Mouse (Mus musculus): ENCODE measurements around the gene Cntf. TPM values are rescaled to one million over a fixed set of nuclear protein-coding genes. Genes with fewer than 3 reads are reported as not detected.

The Cntf gene
- polyA plus RNA-seq (2015; fragmentation: Nextera tagmentation; extraction: Ambion mirVana): 1.0 TPM in 2 replicates

GRCm38 (mm10) chr19:12765308-12765707 is at the start of gene Cntf:
Gene Cntf (minus strand): TSS chr19:12765632.
- Histone ChIP-seq H3K4me3 (ENCODE audit: low read length) (no peak within 1 kb of the TSS), H3K4me1 (ENCODE audit: control insufficient read depth, insufficient read depth, low read length) (no peaks in the 10 kb centered on the region), H3K9me3 (replicated peaks; ENCODE audit: control insufficient read depth, low read length) (no peaks in the 10 kb centered on the region), H3K27me3 (ENCODE audit: control insufficient read depth, insufficient read depth, low read length) (no peaks in the 10 kb centered on the region), H3K9ac (ENCODE audit: low read length) (no peak within 1 kb of the TSS), H3K27ac (ENCODE audit: low read length) (no peak within 1 kb of the TSS), H3K36me3 (ENCODE audit: control insufficient read depth, insufficient read depth) (peaks cover 51% of the 10 kb centered on the region), H3K4me2 (ENCODE audit: low read depth, low read length) (no peak within 1 kb of the TSS)
- ATAC-seq (replicated peaks; ENCODE audit: extremely low read depth, insufficient read depth, low FRiP score): no peak
- 75% methylated on average over 7 of the region's 7 CpGs for WGBS

GRCm38 (mm10) chr19:12813883-12814282 is 48.5 kb upstream of the Cntf start:
- no peak overlapping the region for H3K27ac ChIP-seq (ENCODE audit: low read length)
- no peak overlapping the region for H3K4me3 ChIP-seq (ENCODE audit: low read length)
- ATAC-seq (replicated peaks; ENCODE audit: extremely low read depth, insufficient read depth, low FRiP score): no peak
- H3K9ac ChIP-seq (ENCODE audit: low read length): no peak overlapping the region
- H3K27me3 ChIP-seq (ENCODE audit: control insufficient read depth, insufficient read depth, low read length): no peaks in the 10 kb centered on the region
- WGBS: 76% methylated on average over 1 of the region's 1 CpGs
- H3K9me3 ChIP-seq (replicated peaks; ENCODE audit: control insufficient read depth, low read length): no peaks in the 10 kb centered on the region
- H3K36me3 ChIP-seq (ENCODE audit: control insufficient read depth, insufficient read depth): no peaks in the 10 kb centered on the region
- no peaks in the 10 kb centered on the region for H3K4me1 ChIP-seq (ENCODE audit: control insufficient read depth, insufficient read depth, low read length)
- H3K4me2 ChIP-seq (ENCODE audit: low read depth, low read length): no peak overlapping the region

GRCm38 (mm10) chr19:12812644-12813364 is 47.4 kb upstream of the Cntf start:
- ATAC-seq (replicated peaks; ENCODE audit: extremely low read depth, insufficient read depth, low FRiP score): no peak
- Histone ChIP-seq H3K27me3 (ENCODE audit: control insufficient read depth, insufficient read depth, low read length) (no peaks in the 10 kb centered on the region), H3K9me3 (replicated peaks; ENCODE audit: control insufficient read depth, low read length) (no peaks in the 10 kb centered on the region), H3K4me1 (ENCODE audit: control insufficient read depth, insufficient read depth, low read length) (no peaks in the 10 kb centered on the region), H3K4me3 (ENCODE audit: low read length) (no peak overlapping the region), H3K36me3 (ENCODE audit: control insufficient read depth, insufficient read depth) (no peaks in the 10 kb centered on the region), H3K27ac (ENCODE audit: low read length) (peak overlapping the region; percentile 49; the same call in 1 of the 2 replicates), H3K4me2 (ENCODE audit: low read depth, low read length) (no peak overlapping the region), H3K9ac (ENCODE audit: low read length) (no peak overlapping the region)
- 59% methylated on average over 1 of the region's 1 CpGs for WGBS

GRCm38 (mm10) chr19:12806214-12806613 is 40.8 kb upstream of the Cntf start:
- no peak overlapping the region for H3K27ac ChIP-seq (ENCODE audit: low read length)
- no peak overlapping the region for H3K4me2 ChIP-seq (ENCODE audit: low read depth, low read length)
- ATAC-seq (replicated peaks; ENCODE audit: extremely low read depth, insufficient read depth, low FRiP score): no peak
- H3K9ac ChIP-seq (ENCODE audit: low read length): no peak overlapping the region
- H3K4me1 ChIP-seq (ENCODE audit: control insufficient read depth, insufficient read depth, low read length): no peaks in the 10 kb centered on the region
- no peak overlapping the region for H3K4me3 ChIP-seq (ENCODE audit: low read length)
- H3K27me3 ChIP-seq (ENCODE audit: control insufficient read depth, insufficient read depth, low read length): no peaks in the 10 kb centered on the region
- H3K9me3 ChIP-seq (replicated peaks; ENCODE audit: control insufficient read depth, low read length): no peaks in the 10 kb centered on the region
- WGBS: 58% methylated on average over 2 of the region's 2 CpGs
- no peaks in the 10 kb centered on the region for H3K36me3 ChIP-seq (ENCODE audit: control insufficient read depth, insufficient read depth)

GRCm38 (mm10) chr19:12805730-12806129 is 40.3 kb upstream of the Cntf start:
- Histone ChIP-seq H3K27ac (ENCODE audit: low read length) (no peak overlapping the region), H3K27me3 (ENCODE audit: control insufficient read depth, insufficient read depth, low read length) (no peaks in the 10 kb centered on the region), H3K36me3 (ENCODE audit: control insufficient read depth, insufficient read depth) (no peaks in the 10 kb centered on the region), H3K4me2 (ENCODE audit: low read depth, low read length) (no peak overlapping the region), H3K4me1 (ENCODE audit: control insufficient read depth, insufficient read depth, low read length) (no peaks in the 10 kb centered on the region), H3K4me3 (ENCODE audit: low read length) (no peak overlapping the region), H3K9ac (ENCODE audit: low read length) (no peak overlapping the region), H3K9me3 (replicated peaks; ENCODE audit: control insufficient read depth, low read length) (no peaks in the 10 kb centered on the region)
- WGBS: 63% methylated on average over 3 of the region's 3 CpGs
- ATAC-seq (replicated peaks; ENCODE audit: extremely low read depth, insufficient read depth, low FRiP score): no peak

GRCm38 (mm10) chr19:12804237-12804636 is 38.8 kb upstream of the Cntf start:
- Histone ChIP-seq H3K27me3 (ENCODE audit: control insufficient read depth, insufficient read depth, low read length) (no peaks in the 10 kb centered on the region), H3K4me2 (ENCODE audit: low read depth, low read length) (no peak overlapping the region), H3K27ac (ENCODE audit: low read length) (no peak overlapping the region), H3K4me1 (ENCODE audit: control insufficient read depth, insufficient read depth, low read length) (no peaks in the 10 kb centered on the region), H3K4me3 (ENCODE audit: low read length) (no peak overlapping the region), H3K36me3 (ENCODE audit: control insufficient read depth, insufficient read depth) (no peaks in the 10 kb centered on the region), H3K9ac (ENCODE audit: low read length) (no peak overlapping the region), H3K9me3 (replicated peaks; ENCODE audit: control insufficient read depth, low read length) (no peaks in the 10 kb centered on the region)
- no peak for ATAC-seq (replicated peaks; ENCODE audit: extremely low read depth, insufficient read depth, low FRiP score)
- WGBS: 62% methylated on average over 1 of the region's 1 CpGs

- H3K4me3 ChIP-seq (ENCODE audit: low read length): no peak overlapping the region
- H3K27ac ChIP-seq (ENCODE audit: low read length): no peak overlapping the region
- H3K27me3 ChIP-seq (ENCODE audit: control insufficient read depth, insufficient read depth, low read length): no peaks in the 10 kb centered on the region
- WGBS: 72% methylated on average over 3 of the region's 3 CpGs
- H3K9me3 ChIP-seq (replicated peaks; ENCODE audit: control insufficient read depth, low read length): no peaks in the 10 kb centered on the region
- H3K4me1 ChIP-seq (ENCODE audit: control insufficient read depth, insufficient read depth, low read length): no peaks in the 10 kb centered on the region
- H3K36me3 ChIP-seq (ENCODE audit: control insufficient read depth, insufficient read depth): no peaks in the 10 kb centered on the region
- no peak overlapping the region for H3K9ac ChIP-seq (ENCODE audit: low read length)
- no peak overlapping the region for H3K4me2 ChIP-seq (ENCODE audit: low read depth, low read length)
- ATAC-seq (replicated peaks; ENCODE audit: extremely low read depth, insufficient read depth, low FRiP score): no peak
Measured at GRCm38 (mm10) chr19:12802830-12803229, 37.4 kb upstream of the Cntf start.

- H3K4me2 ChIP-seq (ENCODE audit: low read depth, low read length): no peak overlapping the region
- H3K4me3 ChIP-seq (ENCODE audit: low read length): no peak overlapping the region
- H3K27ac ChIP-seq (ENCODE audit: low read length): no peak overlapping the region
- WGBS: 64% methylated on average over 3 of the region's 3 CpGs
- H3K36me3 ChIP-seq (ENCODE audit: control insufficient read depth, insufficient read depth): no peaks in the 10 kb centered on the region
- no peaks in the 10 kb centered on the region for H3K4me1 ChIP-seq (ENCODE audit: control insufficient read depth, insufficient read depth, low read length)
- no peaks in the 10 kb centered on the region for H3K27me3 ChIP-seq (ENCODE audit: control insufficient read depth, insufficient read depth, low read length)
- no peak overlapping the region for H3K9ac ChIP-seq (ENCODE audit: low read length)
- no peaks in the 10 kb centered on the region for H3K9me3 ChIP-seq (replicated peaks; ENCODE audit: control insufficient read depth, low read length)
- no peak for ATAC-seq (replicated peaks; ENCODE audit: extremely low read depth, insufficient read depth, low FRiP score)
Measured at GRCm38 (mm10) chr19:12801046-12801445, 35.6 kb upstream of the Cntf start.

- WGBS: 50% methylated on average over 2 of the region's 2 CpGs
- no peak overlapping the region for H3K9ac ChIP-seq (ENCODE audit: low read length)
- H3K27me3 ChIP-seq (ENCODE audit: control insufficient read depth, insufficient read depth, low read length): no peaks in the 10 kb centered on the region
- ATAC-seq (replicated peaks; ENCODE audit: extremely low read depth, insufficient read depth, low FRiP score): no peak
- H3K9me3 ChIP-seq (replicated peaks; ENCODE audit: control insufficient read depth, low read length): no peaks in the 10 kb centered on the region
- no peaks in the 10 kb centered on the region for H3K36me3 ChIP-seq (ENCODE audit: control insufficient read depth, insufficient read depth)
- no peaks in the 10 kb centered on the region for H3K4me1 ChIP-seq (ENCODE audit: control insufficient read depth, insufficient read depth, low read length)
- H3K4me2 ChIP-seq (ENCODE audit: low read depth, low read length): no peak overlapping the region
- no peak overlapping the region for H3K4me3 ChIP-seq (ENCODE audit: low read length)
- no peak overlapping the region for H3K27ac ChIP-seq (ENCODE audit: low read length)
Measured at GRCm38 (mm10) chr19:12800621-12801020, 35.2 kb upstream of the Cntf start.
